Mouse (Mus musculus) adrenal gland, postnatal 36 days (tissue): ENCODE data around the gene Gpr179. TPM values are rescaled to one million over a fixed set of nuclear protein-coding genes. Genes with fewer than 3 reads are reported as not detected.
"Not testable (repeated sequence)": the region's sequence is repeated elsewhere in the genome, so short reads cannot be mapped to it uniquely, and the experiment has no call there.

Experiments
- DNase-seq, 2 experiments: peaks; one replicate each; pipeline ENCODE4 v3.0.0; 2021; ENCODE audit warnings: mixed read lengths in 1 of 2
- total RNA-seq, 2 experiments: library from RNA; stranded (reverse); gene quantifications; 2 replicates each; pipeline ENCODE4 v1.2.3; 2021

The Gpr179 gene
- total RNA-seq, 2 experiments from 2014 or later, result 0.93 to 1.2 TPM

DNA sequence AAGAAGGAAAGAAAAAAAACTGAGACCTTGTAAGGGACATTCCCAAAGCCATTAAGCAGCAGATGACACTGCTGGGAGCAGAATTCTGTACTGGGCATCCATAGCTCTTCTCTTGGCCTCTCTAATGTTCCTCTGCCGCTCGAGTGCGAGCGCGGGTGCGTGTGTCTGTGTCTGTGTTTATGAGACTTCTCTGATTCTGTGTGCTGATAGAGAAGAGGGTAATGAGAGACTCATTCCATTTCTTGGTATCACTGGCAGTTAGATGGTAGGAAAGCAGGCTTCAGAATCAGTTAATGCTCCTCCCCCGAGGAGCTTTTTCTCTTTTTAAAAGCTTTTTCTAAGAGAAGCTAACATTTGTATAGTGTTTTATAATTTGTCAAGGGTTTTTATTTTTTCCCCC lies 3.4 kb upstream of the Gpr179 start:
- DNase-seq, result no peak

DNA sequence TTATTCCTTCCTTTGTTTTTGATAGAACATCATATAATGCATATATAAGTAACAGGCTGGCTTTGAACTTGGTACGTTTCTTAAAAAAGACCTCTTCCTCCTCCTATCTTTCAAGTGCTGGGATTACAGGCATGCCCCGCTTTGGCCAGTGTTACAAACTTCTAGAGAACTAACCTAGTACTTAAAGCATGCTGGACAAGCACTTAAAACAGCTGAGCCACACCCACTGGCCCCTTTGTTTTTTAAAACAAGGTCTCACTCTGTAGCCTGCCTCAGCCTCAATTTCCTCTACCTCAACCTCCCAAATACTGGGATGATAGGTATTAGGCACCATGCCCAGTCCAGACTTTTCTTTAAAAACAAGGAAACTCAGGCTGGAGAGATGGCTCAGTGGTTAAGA lies 2.8 kb upstream of the Gpr179 start:
- DNase-seq, result no peak

DNA sequence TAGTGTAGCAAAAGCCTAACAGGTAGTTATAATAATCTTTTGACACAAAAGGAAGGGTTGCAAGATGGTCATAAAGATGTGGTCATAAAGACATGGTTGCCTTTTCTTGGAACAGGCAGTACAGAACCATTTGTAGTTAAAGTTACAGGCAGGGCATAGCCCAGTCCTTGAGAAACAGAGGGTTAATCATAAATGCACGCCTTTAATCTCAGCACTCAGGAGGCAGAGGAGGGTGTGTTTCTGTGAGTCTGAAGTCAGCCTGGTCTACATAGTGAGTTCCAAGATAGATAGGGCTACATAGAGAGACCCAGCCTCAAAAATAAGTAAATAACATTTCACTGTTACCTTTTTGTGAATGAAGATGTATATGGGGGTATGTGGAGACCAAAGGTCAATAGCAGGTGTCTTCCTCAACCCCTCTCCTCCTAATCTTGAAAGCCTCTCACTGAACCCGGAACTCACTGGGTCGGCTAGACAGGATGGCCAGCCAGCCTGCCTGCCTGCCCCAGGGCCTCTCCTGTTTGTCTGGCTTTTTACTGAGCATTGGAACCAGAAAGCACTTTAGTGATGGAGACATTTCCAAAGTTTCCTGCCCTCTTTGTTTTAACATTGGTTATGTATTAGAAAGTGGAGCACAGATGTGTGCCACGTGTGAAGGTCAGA lies 1.2 kb upstream of the Gpr179 start:
- no peak for DNase-seq

DNA sequence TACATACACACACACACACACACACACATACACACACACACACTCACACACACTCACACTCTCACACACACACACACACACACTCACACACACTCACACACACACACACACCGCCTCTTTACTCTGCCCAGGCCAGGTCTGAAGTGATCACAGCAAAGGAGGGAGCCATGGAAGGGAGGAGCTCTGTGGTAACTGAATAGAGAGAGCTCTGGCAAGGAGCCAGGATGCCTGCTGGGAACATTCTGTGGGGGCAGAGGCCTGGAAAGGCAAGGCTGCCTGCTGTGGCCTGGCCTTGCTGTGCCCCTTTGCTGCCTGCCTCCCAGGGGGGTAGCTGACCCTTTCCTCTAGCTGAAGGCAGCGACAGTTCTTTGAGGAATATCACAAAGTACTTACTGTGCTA lies 1.8 kb downstream of the Gpr179 start:
- DNase-seq, result peak; percentile 78 to 90

DNA sequence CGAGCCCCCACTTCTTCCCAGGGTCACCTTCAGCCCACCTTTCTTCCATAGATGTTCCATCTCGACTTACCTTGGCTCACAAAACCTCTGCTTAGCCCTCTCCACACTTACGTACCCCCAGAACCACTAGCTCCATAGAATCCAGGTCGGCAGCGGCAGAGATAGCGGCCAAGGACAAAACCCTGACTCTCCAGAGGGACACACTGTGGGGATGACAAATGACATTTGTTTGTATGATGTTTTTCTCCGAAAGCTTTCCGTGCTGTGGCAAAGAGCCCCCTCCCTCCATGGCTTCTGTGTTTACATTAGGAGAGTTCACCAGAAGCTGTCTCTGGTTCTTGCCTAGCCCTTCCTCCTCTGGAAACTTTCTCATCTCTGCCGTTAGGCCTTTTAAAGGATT lies 4.6 kb downstream of the Gpr179 start:
- DNase-seq, result peak; percentile 41 to 46

DNA sequence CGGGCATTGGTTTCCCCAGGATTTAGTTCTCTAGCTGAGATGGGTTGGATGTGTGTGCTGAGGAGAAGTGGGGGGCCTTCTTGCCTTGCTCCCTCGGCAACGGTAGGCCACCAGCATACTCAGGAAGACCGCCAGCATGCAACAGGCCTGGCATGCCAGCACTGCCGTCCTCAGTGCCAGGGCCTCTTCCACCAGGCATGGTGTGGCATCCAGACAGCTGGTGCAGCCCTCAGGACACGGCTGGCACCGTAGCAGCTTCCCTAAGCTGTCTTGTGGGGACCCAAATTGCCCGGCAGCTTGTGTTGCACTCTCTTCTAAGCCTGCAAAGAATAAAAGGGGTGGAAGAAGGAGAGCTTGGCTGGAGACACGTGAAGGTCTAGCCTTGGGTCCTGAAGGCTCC lies 5.5 kb downstream of the Gpr179 start:
- no peak for DNase-seq

DNA sequence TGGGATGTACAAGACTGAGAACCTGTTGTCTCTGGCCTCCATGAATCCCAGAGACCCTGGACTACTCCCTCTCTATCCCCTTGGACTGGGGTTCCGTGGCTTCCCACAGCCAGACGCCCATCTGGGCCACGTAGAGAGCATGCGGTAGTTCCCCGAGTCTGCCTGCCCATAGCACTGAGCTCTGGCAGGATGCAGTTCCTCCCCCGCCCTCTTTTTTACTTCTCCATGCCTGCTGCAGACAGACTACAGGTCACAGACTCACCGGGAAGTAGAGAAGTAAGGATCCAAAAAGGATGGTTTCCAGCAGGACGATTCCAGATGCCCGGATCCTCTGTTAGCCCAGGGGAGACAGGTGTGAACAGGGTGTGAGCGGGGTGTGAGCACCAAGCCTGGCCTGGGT lies 6.4 kb downstream of the Gpr179 start:
- no peak for DNase-seq

DNA sequence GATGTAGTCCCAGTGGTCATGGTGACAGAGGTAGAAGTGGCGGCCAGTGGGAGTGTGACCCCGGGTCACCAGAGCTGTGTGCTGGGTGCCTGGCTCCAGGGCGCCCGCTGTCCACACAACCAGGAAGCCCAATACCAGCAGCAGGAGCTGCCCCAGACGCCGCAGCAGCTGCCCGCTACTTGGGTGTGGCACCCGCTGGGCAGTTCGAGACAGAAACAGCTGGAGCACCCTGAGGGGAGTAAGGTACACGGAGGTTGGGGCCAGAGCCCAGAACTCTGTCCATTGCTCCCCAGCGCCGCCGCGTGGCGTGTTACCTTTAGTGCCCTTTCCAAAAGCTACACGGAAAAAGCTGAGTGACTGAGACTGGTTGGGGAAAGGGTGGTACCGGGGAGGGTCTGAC lies 8.3 kb downstream of the Gpr179 start:
- DNase-seq, result peak; percentile 34 to 57

DNA sequence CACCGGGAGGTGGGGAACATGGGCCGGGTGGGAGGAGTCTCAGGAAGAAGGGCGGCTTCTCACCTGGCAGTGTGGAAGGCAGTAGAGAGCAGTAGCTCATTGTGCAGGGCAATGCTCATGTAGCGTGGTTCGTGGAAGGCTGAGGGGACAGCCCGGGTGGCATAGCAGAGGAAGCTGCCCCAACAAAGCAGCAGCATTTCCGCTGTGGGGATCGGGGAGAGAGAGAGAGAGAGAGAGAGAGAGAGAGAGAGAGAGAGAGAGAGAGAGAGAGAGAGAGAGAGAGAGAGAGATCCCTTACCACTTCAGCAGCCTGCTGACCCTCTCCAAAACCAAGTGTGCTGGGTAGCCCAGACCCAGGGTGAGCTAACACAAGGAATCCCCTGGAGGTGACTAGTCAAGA lies 8.7 kb downstream of the Gpr179 start:
- no peak for DNase-seq

DNA sequence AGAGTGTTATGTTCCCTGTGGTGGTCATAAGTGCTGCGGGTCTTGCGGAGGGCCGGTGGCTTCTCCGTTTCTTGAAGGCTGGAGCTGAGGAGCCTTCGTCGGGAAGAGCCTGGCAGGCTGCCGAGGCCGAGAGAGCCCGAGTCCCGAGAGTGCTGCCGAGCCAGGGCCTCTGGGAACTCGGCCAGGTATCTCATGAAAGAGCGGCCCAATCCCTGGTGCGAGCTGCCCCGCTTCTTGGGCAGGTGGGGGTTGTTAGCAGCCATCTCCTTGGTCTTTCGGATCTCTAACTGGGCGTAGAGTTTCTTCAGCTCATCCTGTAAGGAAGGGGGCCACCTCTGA lies 12.9 kb downstream of the Gpr179 start:
- DNase-seq, result peak; percentile 74 to 85

DNA sequence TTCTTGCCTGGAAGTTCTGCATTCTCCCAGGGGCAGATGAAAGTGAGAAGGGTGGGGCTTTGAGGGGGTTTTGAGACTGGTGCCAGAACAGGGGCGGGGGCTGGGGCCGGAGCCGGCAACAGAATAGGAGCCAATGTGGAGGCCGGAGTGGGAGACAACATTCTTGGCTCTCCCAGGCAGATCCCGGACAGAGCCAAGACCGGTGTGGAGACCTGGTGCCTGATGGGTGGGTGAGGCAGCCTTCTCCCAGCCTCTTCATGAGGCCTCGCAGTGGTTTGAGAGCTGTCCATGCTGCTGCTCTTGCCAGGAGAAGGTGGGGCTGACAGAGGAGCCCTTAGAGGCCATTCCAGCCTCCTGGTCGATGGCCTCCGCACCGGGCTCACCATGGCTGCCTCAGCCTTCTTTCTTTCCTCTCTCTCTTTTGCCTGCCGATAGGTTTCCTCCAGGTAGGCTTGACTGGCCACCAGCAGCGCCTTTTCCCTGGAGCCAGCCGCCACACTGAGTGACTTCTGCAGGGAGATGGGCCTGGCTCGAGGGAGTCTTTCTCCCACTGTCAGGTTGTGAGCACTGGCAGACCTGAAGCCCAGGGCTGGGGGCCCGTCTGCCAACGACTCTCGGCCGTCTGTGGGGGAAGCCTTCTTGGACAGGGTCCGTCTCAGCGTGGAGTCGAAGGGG lies 13.4 kb downstream of the Gpr179 start:
- no peak for DNase-seq

DNA sequence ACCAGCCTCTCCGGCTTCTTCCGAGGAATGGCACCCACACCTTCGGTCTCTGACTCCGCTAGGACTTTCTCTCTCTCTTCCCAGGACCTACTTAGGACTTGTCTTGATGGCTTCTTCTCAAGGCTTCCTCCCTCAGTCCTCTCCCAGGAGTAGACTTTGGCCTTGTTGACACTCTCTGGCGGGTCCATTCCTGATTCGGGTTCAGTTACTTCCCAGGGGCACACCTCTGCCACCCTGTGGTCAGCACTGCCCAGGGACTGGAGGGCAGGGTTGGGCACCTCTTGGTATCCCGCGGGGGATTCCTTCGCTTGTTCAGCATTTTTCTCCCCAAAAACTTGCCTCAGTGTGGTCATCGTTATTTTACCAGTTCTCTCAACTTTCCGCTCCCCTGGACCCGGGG lies 14.5 kb downstream of the Gpr179 start:
- DNase-seq, result no peak

DNA sequence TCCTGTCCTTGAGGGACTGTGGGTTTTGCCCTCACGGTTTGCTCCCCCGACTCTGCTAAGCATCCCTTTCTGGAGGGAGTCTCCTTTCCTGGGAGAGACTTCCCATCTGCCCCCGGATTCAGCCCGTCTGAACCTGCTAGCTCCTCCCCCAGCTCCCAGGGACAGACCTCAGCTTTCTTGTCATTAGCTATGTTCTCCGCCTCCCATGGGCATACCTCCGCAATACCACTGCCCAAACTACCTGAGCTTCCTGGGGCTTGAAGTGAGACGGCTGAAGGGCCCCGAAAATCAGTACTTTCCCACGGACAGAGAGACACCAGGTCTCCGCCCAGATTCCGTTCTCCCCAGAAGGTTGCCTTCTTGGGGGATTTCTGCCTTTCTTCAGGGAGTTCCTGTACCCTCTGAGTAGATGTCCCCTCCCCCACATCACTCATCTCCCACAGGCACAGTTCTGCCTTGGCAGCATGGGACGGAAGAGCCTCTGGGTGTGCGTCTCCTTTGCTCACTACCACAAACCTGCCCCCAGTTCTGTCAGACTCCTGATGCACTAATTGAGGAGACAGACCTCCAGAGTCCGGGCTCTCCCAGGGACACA lies 15.0 kb downstream of the Gpr179 start:
- no peak for DNase-seq

DNA sequence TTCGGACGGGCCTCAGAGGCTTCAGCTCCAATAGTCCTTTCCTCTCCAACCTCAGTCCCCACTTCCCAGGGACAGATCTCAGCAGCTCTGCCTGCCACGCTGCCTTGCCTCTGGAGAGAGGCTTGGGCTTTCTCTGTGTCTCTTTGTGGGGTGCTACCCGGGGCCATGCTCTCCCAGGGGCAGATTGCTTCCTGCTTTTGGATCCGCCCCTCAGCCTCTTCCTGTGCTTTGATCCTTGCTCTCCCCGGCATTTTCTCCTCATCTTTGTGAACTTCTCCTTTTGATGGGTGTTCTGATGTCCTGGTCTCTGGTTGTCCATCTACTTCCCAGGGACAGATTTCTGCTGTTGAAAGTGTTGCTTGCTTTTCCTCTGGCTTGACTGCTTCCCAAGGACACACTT lies 15.6 kb downstream of the Gpr179 start:
- DNase-seq, result no peak

DNA sequence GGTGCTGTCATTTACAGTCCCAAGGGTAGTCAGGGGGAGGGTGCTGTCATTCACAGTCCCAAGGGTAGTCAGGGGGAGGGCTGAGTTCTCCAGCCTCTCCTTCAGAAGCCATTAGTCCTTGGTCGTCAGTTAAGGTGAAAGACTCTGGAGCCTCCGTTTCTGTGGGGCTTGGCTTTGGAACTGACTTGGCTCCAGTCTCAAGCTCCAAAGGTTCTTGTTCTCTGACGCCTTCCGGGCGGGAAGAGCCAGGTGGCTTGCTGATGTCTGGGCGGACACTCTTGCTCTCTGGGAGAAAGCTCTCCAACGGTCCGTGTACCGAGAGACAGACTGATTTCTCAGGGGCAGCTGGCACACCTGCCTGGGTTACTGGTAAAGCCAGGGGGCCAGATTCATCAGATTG lies 17.5 kb downstream of the Gpr179 start:
- no peak for DNase-seq

DNA sequence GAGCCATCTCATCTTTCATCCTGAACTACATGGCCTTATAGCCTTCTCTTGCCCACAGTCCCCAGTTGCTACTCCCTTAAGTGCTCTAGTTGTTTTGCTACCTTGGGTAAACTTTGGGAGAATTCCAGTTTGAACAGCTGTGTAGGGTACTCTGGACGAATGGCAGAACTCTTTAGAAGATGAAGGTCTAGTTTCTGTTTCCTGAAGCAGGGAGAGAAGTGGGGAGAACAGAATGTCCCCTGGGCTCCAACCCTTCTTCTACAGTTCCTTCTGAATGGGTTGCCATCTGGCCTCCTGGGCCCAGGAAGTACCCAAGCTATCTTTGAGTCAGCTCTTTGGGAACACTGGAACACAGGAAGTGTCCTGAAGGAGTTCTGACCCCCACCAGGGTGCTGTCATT lies 18.0 kb downstream of the Gpr179 start:
- no peak for DNase-seq

DNA sequence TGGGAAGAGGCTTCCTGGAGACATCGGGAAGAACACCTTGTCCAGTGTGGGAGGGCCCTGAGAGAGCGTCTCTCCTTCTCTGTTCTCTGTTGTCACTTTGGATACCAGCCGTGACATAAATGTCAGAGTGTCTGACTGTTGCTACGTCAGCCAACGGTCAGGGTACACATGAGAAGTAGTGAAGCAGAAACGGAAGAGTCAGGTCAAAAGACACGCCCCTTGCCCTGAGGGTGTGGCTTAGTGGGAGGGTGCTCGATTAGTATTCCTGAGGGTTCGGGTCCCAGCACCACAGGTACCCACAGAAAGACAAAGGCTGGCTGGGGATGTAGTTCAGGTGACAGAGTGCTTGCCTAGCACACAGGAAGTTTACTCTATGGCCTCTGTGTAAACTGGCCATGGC lies 18.8 kb downstream of the Gpr179 start:
- no peak for DNase-seq

DNA sequence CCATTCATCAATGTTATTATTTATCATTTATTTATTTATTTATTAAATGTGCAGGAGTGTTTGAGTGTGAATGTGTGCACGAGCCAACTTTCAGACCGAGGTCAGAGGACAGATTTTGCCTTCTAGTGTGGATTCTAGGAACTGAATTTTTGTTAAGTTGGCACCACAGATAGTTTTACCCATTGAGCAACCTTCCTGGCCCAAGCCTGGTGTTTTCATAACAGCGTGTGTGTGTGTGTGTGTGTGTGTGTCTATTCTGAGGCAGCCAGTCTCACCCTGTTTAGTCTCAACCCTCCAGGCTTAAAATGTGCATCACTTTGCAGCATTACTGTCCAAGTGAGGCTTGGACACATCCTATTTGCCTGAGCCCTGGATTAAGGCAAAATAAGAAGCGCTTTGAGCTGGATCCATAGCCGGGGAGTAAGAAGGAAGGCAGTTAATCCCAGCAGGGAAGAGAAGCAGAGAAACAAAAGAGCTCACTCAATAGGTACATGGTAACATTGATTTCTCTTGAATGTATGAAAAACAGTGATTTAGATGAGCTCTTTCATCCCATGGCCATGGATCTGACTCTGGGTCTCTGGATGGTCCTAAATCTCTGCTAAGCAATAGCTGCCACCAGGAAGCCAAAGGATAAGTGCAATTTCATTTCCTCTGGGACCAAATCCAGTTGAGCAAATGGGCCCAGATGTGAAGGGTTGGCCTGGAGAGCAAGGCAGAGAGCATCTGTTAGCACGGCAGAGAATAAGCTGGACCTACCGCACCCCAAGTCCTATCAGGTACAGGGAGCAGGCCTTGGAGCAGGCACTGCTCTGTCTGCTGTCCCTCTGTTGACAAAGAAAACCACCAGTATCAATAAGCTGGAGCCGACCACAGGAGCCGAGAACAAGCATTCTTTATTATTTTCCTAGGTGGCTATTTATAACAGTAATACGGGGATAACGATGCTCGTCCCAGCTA lies 20.4 kb downstream of the Gpr179 start:
- peak in 1 of 2 experiments; percentile 18 for DNase-seq

DNA sequence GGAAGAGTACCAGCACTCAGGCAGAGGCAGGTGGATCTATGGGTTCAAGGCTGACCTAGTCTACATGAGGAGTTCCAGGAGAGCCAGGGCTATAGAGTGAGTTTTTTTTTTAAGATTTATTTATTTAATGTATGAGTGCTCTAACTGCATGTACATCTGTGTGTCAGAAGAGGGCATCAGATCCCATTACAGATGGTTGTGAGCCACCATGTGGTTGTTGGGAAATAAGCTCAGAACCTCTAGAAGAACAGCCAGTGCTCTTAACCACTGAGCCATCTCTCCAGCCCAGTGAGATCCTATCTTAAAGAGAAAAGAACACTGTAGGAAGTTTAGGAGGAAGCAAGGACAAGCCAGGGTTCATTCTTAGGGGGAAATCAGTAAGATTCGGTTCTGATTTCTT lies 21.6 kb downstream of the Gpr179 start:
- DNase-seq, result no peak

DNA sequence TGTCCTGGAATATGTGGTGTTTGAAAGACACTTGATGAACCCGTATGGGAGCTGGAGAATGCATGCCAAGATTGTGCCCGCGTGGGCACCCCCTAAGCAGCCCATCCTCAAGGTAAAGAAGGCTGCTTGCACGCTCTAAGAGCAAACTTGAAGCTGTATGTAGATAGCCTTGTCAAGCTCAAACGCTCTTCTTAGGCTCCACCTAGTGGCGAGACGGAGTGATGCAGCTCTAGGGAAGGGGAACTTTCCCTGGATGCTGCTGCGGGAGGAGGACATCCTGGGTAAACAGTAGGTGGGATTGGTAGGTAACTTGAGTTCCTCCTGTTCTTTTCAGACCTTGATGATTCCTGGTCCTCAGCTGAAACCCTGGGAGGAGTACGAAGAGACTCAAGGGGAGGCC lies 23.7 kb downstream of the Gpr179 start:
- peak; percentile 63 to 71 for DNase-seq

DNA sequence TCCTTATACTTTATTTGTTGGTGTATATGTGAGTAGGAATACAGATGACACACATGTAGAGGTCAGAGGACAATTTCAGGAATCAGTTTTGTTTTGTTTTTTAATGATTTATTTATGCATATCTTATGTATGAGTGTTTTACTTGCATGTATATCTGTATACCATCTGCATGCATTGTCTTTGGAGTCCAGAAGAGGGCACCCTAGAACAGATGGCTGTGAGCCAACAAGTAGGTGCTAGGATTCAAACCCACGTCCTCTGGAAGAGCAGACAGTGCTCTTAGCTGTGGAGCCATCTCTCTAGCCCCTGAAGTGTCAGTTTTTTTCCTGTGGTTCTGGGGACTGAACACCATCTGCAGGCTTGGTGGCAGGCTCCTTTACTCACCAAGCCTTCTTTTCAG lies 26.7 kb downstream of the Gpr179 start:
- DNase-seq, result no peak

DNA sequence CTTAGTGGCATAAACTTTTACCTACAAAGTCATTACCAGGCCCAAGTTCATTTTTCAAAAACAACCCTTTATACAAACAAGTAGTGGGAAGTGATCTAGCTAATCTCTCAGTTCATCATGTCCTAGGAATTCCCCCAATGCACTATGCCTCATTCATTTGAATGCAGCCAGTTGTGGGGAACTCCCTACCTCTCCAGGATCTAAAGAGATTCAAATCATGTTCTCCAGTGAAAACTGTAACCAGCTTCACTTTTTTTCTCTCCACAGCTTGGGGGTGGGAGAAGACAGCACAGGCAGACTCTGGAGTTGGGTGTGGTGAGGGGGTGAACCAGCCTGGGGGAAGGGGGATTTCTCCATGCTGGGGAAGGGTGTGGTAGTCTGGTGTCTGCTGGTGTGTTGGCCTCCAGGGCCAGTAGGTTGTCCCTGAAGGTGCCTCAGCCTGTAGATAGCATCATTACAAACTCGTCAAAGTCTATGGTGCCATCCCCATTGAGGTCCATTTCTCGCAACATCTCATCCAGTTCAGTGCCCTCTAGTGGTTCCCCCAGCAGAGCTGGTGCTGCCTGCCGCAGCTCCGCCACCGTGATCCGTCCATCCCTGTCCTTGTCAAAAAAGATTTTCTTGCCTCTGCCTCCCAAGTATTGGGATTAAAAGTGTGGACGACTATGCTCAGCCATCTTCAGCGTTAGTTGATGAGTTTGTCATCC lies 29.8 kb downstream of the Gpr179 start:
- not testable (repeated sequence) for DNase-seq
